Mouse (Mus musculus) hindbrain, embryonic 16.5 days (tissue): ENCODE results near the gene Osmr. TPM values are rescaled to one million over a fixed set of nuclear protein-coding genes. Genes with fewer than 3 reads are reported as not detected.

Source experiments
- ATAC-seq: fragments of 200-750 bp; cut with Nextera tagmentation; 2 replicates; pipeline ENCODE4 v1.8.0; 2017; ENCODE audit warnings: moderate TSS enrichment, moderate library complexity
- H3K27ac ChIP-seq: fragments of 300-500 bp; sonication (generic); 2 replicates; pipeline ENCODE4 v1.5.1; 2014; ENCODE audit warnings: low read depth, mild to moderate bottlenecking, control low read depth, low read length, moderate library complexity
- H3K27me3 ChIP-seq: fragments of 300-500 bp; sonication (generic); replicated peaks from 2 replicates; pipeline ENCODE4 v1.6.1; 2014; ENCODE audit warnings: low read length; ENCODE audit not compliant: control insufficient read depth, insufficient read depth
- H3K36me3 ChIP-seq: fragments of 300-500 bp; sonication (generic); 2 replicates; pipeline ENCODE4 v1.6.1; 2014; ENCODE audit warnings: mild to moderate bottlenecking, low read length, moderate library complexity, mixed read lengths; ENCODE audit not compliant: control insufficient read depth, insufficient read depth
- H3K4me1 ChIP-seq: fragments of 300-500 bp; sonication (generic); 2 replicates; pipeline ENCODE4 v1.6.1; 2014; ENCODE audit warnings: low read depth, low read length; ENCODE audit not compliant: control insufficient read depth, insufficient read depth
- H3K4me2 ChIP-seq: fragments of 300-500 bp; sonication (generic); 2 replicates; pipeline ENCODE4 v1.6.1; 2014; ENCODE audit warnings: mild to moderate bottlenecking, low read length, control low read depth, moderate library complexity
- H3K4me3 ChIP-seq: fragments of 300-500 bp; sonication (generic); 2 replicates; pipeline ENCODE4 v1.5.1; 2014; ENCODE audit warnings: mild to moderate bottlenecking, low read length, control low read depth, moderate library complexity
- H3K9ac ChIP-seq: fragments of 300-500 bp; sonication (generic); 2 replicates; pipeline ENCODE4 v1.6.1; 2014; ENCODE audit warnings: low read depth, mild to moderate bottlenecking, control low read depth, low read length, moderate library complexity
- H3K9me3 ChIP-seq: fragments of 300-500 bp; sonication (generic); 2 replicates; pipeline ENCODE4 v1.6.1; 2014; ENCODE audit warnings: mild to moderate bottlenecking, low read length, moderate library complexity; ENCODE audit not compliant: control insufficient read depth
- WGBS: fragments of 180-500 bp; shearing (Covaris S2); extraction: QIAGEN DNeasy Blood & Tissue Kit; methylation state at CpG from one replicate; pipeline ENCODE4 v1.1.7; 2014; 5-methylcytosine and 5-hydroxymethylcytosine counted together
- polyA plus RNA-seq: library from polyadenylated mRNA; unstranded; fragments of >200 nt; fragmentation: Nextera tagmentation; extraction: Ambion mirVana; gene quantifications from 2 replicates; pipeline ENCODE4 v1.2.1, GENCODE M21; 2015

Gene Osmr
- polyA plus RNA-seq, 1 experiment from 2014 or later: 2.1 TPM

DNA sequence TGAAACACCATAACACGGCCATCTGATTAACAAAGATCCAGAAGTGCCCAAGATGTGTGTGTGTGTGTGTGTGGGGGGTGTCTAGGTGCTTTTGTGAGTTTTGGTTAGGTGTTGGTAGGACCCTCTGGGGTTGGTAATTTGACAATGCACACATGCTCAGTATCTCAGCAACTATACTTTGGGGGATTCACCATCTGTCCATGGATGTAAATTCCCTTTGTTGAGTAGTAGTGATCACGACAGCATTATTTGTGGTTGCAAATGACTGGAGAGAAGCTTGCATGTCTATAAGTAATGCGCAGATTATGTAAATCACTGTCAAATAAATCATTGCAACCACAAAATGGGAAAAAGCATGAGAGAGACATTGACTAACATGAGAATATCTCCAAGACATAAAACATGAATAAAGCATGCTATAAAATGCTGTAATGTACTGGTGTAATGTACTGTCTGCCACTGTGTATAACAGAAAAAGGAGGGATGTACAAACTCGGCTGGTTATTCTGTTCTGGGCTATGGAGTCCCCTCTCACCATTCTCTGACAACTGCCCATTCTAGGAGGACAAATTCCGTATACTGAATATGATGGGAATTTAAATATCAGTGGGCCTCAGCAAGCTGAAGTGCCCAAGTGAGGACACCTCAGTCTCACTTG is 27.3 kb upstream of the Osmr start:
- Histone ChIP-seq H3K4me3 (no peak overlapping the region), H3K4me1 (no peaks in the 10 kb centered on the region), H3K36me3 (no peaks in the 10 kb centered on the region), H3K4me2 (no peak overlapping the region), H3K27ac (no peak overlapping the region), H3K9ac (no peak overlapping the region), H3K27me3 (no peaks in the 10 kb centered on the region), H3K9me3 (0 out of 2 replicates have a peak, but pooled peaks cover 4% of the 10 kb centered on the region)
- whole genome bisulfite sequencing: 69% methylated on average over 5 of the region's 5 CpGs
- ATAC-seq: no peak

DNA sequence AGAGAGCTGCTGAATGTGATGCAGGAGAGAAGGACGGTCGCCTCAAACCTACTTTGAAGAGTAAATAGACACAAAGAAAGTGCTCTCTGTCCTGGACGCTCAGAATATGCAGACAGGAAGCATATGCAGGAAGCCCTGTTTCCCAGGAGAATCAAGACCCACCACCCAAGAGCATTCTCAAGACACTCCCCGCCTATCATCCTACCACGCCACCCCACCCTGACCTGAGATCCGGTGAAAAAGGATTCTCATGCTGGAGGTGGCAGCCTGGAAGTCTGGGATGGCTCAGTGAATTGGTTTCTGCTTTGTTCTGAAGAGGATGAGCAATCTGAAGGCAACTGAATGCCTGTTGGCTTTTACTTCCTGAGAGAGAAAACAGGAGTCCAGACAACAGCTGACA is 26.5 kb upstream of the Osmr start:
- no peak for ATAC-seq
- Histone ChIP-seq H3K4me2 (no peak overlapping the region), H3K9me3 (0 out of 2 replicates have a peak, but pooled peaks cover 4% of the 10 kb centered on the region), H3K36me3 (no peaks in the 10 kb centered on the region), H3K27me3 (no peaks in the 10 kb centered on the region), H3K9ac (no peak overlapping the region), H3K4me1 (no peaks in the 10 kb centered on the region), H3K27ac (no peak overlapping the region), H3K4me3 (no peak overlapping the region)
- 84% methylated on average over 6 of the region's 6 CpGs for WGBS

DNA sequence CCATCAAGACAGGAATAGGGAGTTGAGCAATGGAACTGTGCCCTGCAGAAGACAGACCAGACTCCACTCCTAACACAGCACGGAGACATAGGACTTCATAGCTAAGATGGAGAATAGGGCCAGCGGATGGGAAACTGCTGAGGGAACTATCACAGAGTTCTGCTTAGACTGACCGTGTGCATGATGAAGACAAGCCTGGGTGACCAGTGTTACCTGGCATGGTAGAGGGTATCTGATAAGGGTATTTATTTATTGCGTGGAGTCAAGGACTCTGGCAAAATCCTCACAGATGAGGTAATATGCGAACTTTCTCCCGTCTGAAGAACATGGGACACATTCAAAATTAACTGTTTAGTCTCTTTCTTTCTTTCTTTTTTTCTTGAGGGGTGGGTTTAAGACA is 9.5 kb upstream of the Osmr start:
- 90% methylated on average over 6 of the region's 6 CpGs for WGBS
- no peak for ATAC-seq
- Histone ChIP-seq H3K36me3 (no peaks in the 10 kb centered on the region), H3K9ac (no peak overlapping the region), H3K27ac (no peak overlapping the region), H3K4me2 (no peak overlapping the region), H3K4me1 (no peaks in the 10 kb centered on the region; the same call in 1 of the 2 replicates), H3K4me3 (no peak overlapping the region), H3K27me3 (no peaks in the 10 kb centered on the region), H3K9me3 (no peaks in the 10 kb centered on the region)

DNA sequence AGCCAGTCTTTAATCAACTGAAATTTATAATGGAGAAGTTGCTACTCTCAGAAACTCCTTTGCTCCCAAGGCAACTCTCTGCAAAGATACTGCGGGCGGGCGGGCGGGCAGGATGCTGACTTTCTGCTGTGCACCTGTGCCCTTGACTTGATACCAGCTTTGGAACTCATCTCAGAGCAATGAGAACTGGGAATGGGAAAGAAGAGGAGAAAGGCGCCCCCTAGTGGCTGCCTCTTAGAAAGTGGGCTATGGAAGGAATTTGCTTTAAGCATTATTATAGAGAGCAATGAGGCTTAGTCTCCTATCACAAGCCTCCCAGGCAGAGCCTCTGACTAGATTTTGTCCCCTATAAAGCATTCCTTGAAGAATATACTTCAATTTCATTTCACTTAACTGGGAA is 9.0 kb upstream of the Osmr start:
- WGBS: 46% methylated on average over 5 of the region's 5 CpGs
- ATAC-seq: no peak
- Histone ChIP-seq H3K36me3 (no peaks in the 10 kb centered on the region), H3K9ac (no peak overlapping the region), H3K27me3 (no peaks in the 10 kb centered on the region), H3K9me3 (no peaks in the 10 kb centered on the region), H3K4me1 (no peaks in the 10 kb centered on the region; the same call in 1 of the 2 replicates), H3K27ac (no peak overlapping the region), H3K4me2 (no peak overlapping the region), H3K4me3 (no peak overlapping the region)

DNA sequence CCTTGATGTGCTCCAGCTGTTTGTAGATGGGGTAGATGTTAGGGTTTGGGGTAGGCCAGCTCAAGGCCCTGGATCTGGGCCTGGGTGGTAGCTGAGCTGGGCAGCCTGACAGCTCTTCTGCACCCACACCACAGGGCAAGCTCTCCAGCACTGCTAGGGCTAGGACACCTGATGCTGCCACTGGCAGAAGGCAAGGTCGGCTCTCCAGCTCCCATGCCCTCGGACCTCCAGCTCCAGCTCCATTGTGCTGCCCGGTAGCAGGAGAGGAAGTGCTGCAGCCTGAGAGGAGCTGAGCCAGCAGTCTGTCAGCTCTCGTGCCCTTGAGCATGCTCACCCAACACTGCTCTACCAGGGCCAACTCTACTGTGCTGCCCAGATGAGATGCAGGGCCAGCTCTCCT is 8.3 kb upstream of the Osmr start:
- no peak overlapping the region for H3K27ac ChIP-seq
- no peak overlapping the region for H3K4me2 ChIP-seq
- no peaks in the 10 kb centered on the region for H3K27me3 ChIP-seq
- no peak overlapping the region for H3K4me3 ChIP-seq
- no peaks in the 10 kb centered on the region; the same call in 1 of the 2 replicates for H3K4me1 ChIP-seq
- 0 out of 2 replicates have a peak, but pooled peaks have one; percentile 42 for ATAC-seq
- WGBS: 73% methylated on average over 4 of the region's 4 CpGs
- H3K36me3 ChIP-seq: no peaks in the 10 kb centered on the region
- no peak overlapping the region for H3K9ac ChIP-seq
- H3K9me3 ChIP-seq: no peaks in the 10 kb centered on the region

DNA sequence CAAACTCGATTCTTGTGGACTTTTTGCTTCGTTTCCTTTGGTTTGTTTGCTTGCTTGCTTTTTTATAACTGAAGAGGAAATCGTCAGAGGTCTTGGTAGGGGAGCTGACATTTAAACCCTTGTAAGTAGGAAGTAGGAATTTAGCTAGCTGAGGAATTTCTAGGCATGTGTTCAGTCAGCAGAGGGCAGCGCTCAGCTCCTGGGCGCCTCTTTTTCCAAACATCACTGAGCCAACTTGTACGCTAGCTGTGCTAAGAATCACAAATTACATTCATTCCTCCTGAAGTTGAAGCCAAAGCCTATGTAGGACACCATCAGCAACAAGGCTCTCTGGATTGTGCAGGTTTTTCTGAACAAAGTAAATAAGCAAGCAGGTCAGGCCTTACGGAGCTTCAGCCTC is 7.4 kb upstream of the Osmr start:
- H3K9me3 ChIP-seq: no peaks in the 10 kb centered on the region
- H3K27me3 ChIP-seq: no peaks in the 10 kb centered on the region
- ATAC-seq: peak; percentile 43; the same call in 1 of the 2 replicates
- no peak overlapping the region for H3K4me2 ChIP-seq
- 44% methylated on average over 7 of the region's 7 CpGs for WGBS
- no peaks in the 10 kb centered on the region; the same call in 1 of the 2 replicates for H3K4me1 ChIP-seq
- H3K36me3 ChIP-seq: no peaks in the 10 kb centered on the region
- H3K4me3 ChIP-seq: no peak overlapping the region
- no peak overlapping the region for H3K27ac ChIP-seq
- H3K9ac ChIP-seq: no peak overlapping the region

DNA sequence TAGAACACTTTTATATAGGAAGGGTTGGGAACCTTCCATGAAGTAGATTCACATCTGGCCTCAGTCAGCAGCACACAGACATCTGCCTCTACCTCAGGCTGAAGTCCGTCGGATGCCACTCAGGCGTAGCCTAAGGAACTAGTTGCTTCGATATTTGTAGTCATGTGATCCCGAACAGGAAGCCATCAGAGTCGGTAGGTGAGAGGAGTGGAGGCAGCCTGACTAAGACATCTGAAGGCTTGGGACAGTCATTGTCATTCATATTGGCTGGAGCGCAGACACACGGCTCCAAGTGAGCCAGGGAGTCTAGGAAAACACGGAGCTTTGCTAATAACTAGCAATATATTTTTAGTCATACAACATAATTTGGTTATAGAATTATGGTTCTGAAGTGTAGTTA is 6.4 kb upstream of the Osmr start:
- H3K9ac ChIP-seq: no peak overlapping the region
- no peak overlapping the region for H3K4me3 ChIP-seq
- H3K27me3 ChIP-seq: no peaks in the 10 kb centered on the region
- H3K9me3 ChIP-seq: no peaks in the 10 kb centered on the region
- no peak for ATAC-seq
- 86% methylated on average over 9 of the region's 9 CpGs for WGBS
- no peaks in the 10 kb centered on the region; the same call in 1 of the 2 replicates for H3K4me1 ChIP-seq
- no peak overlapping the region for H3K4me2 ChIP-seq
- H3K36me3 ChIP-seq: no peaks in the 10 kb centered on the region
- no peak overlapping the region for H3K27ac ChIP-seq

DNA sequence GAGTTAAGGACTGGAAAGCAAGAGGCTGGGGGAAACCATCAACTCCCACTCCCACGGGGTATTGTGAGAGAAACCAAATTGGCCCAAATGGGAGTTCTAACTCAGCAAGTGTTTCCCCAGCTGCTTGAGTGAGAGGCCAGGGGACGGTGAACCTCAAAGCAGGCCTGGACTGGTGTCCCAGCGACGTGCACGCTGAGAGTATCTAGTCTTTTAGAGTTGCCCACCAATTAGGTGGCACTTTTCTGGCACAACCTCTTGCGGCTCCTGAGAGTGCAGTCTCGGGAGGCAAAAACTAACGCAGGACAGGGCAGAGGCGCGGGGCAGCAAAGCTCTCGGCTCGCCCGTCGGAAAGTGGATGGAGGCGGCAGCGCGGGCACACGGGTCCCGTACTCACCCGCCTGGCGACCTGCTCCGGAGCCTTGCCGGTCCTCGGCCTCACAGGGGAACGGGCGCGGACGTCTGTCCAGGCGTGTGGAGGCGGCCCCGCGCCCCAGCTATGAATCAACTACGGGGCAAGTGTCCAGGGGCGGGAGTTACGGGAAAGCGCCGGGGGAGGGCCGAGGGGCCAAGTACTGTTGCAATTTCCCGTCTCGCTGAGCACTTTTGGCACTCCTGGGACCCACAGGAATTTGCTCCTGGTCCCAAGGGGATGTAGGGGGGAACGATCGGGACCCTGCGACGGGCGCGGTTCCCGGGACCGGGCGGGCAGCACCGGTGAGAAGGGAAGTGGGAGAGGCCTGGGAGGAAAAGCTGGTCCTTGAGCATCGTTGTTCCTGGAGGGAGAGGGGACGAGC is 765 bp downstream of the Osmr start:
- no peak overlapping the region; the same call in 1 of the 2 replicates for H3K27ac ChIP-seq
- peak; percentile 50; the same call in 1 of the 2 replicates for ATAC-seq
- H3K4me3 ChIP-seq: peak overlapping the region; percentile 45
- peak overlapping the region; percentile 59 for H3K9ac ChIP-seq
- H3K9me3 ChIP-seq: no peaks in the 10 kb centered on the region
- peak overlapping the region; percentile 83 for H3K4me2 ChIP-seq
- no peaks in the 10 kb centered on the region for H3K36me3 ChIP-seq
- H3K27me3 ChIP-seq: peaks cover 15% of the 10 kb centered on the region
- H3K4me1 ChIP-seq: peaks cover 7% of the 10 kb centered on the region
- 2% methylated on average over 47 of the region's 52 CpGs for WGBS

DNA sequence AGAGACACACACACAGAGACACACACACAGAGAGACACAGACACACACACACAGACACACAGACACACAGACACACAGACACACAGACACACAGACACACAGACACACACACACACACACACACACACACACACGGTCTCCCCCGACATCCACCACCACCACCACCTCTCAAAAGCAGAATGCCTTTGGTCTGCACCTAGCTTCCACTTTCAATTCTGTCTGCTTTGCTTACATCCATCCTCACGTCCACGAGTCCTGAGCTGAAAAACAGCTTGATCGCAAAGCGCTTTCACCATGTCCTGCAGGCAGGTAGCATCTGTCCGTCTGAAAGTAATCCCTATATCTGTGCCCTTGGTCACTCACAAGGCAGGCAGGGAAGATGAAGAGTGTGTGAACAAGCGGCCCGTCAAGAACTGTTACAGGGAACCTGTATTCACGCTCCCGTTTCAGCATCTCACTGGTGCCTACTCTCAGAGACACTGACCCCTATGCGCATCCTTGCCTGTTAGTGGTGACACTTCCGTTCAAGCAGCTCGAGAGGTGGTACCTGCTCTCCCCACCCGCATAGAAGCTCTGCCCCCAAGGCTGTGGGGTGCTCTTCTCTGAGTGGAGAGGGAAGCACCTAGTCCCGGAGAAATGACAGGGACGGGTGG is 1.5 kb downstream of the Osmr start:
- Histone ChIP-seq H3K4me2 (peak overlapping the region; percentile 83), H3K4me1 (peaks cover 7% of the 10 kb centered on the region), H3K9me3 (no peaks in the 10 kb centered on the region), H3K4me3 (peak overlapping the region; percentile 45), H3K27me3 (peaks cover 15% of the 10 kb centered on the region), H3K36me3 (no peaks in the 10 kb centered on the region), H3K9ac (no peak overlapping the region), H3K27ac (no peak overlapping the region)
- 41% methylated on average over 17 of the region's 17 CpGs for WGBS
- ATAC-seq: 0 out of 2 replicates have a peak, but pooled peaks have one; percentile 52
